Mouse (Mus musculus) liver, postnatal 0 days (tissue): Measurements from ENCODE around the gene Plcl2.

Experiments
- CTCF ChIP-seq: sonication (generic); IDR thresholded peaks from 2 replicates; pipeline ENCODE4 v1.5.1; 2016; ENCODE audit warnings: antibody characterized with exemption, low read depth
- EP300 ChIP-seq: IDR thresholded peaks from 2 replicates; pipeline ENCODE4 v1.6.1; 2016; ENCODE audit warnings: antibody characterized with exemption, low read depth, mild to moderate bottlenecking

- TF ChIP-seq CTCF: no peak
- no peak for TF ChIP-seq EP300
Observed at GRCm38 (mm10) chr17:50679613-50680534, 170.7 kb downstream of the Plcl2 start.
